Mouse (Mus musculus): ENCODE data around the gene Hoxb8.

GRCm38 (mm10) chr11:96240211-96240610 lies 41.5 kb upstream of the Hoxb8 start:
- TF ChIP-seq CTCF (IDR thresholded peaks at IDR 0.05; ENCODE audit: low read depth, low read length): peak; percentile 86
- no peak for TF ChIP-seq POLR2A (IDR thresholded peaks at IDR 0.05; ENCODE audit: extremely low read depth, insufficient read depth, low read length)

Measured in liver, adult 2 months (tissue).